Mouse (Mus musculus): Measurements from ENCODE around the gene Vps51. TPM values are rescaled to one million over a fixed set of nuclear protein-coding genes. Genes with fewer than 3 reads are reported as not detected.

The Vps51 gene
- total RNA-seq (2014; rRNA removed): 100.0 and 102 TPM in 2 replicates
- polyA plus RNA-seq (2015; fragmentation: Nextera tagmentation; extraction: Ambion mirVana): 91.2 and 92.2 TPM in 2 replicates

GRCm38 (mm10) chr19:6076564-6077393 lies at the start of gene Vps51:
TSS of gene Vps51 (minus strand) at chr19:6077231.
- peak; percentile 93 for ATAC-seq
- peak within 1 kb of the TSS; percentile 90 for H3K27ac ChIP-seq
- no peaks in the 10 kb centered on the region for H3K9me3 ChIP-seq (ENCODE audit: low read length)
- no peaks in the 10 kb centered on the region for H3K27me3 ChIP-seq (ENCODE audit: insufficient read depth, low read length)
- TF ChIP-seq CTCF (IDR thresholded peaks at IDR 0.05; ENCODE audit: low read depth): no peak
- H3K9ac ChIP-seq (replicated peaks; ENCODE audit: low read length): peak within 1 kb of the TSS; percentile 68
- under 1% methylated on average over 33 of the region's 33 CpGs for WGBS
- DNase-seq (ENCODE audit: low spot score): peak; percentile 94
- peaks cover 30% of the 10 kb centered on the region for H3K36me3 ChIP-seq (ENCODE audit: insufficient read depth, low read length)
- H3K4me1 ChIP-seq (ENCODE audit: insufficient read depth, low read length): peaks cover 7% of the 10 kb centered on the region
- H3K4me2 ChIP-seq (ENCODE audit: low read depth, low read length): peak within 1 kb of the TSS; percentile 98
- peak within 1 kb of the TSS; percentile 81 for H3K4me3 ChIP-seq (ENCODE audit: low read length)

- Histone ChIP-seq H3K9me3 (ENCODE audit: low read length) (no peaks in the 10 kb centered on the region), H3K9ac (replicated peaks; ENCODE audit: low read length) (no peak overlapping the region), H3K27ac (no peak overlapping the region), H3K4me1 (ENCODE audit: insufficient read depth, low read length) (no peaks in the 10 kb centered on the region), H3K27me3 (ENCODE audit: insufficient read depth, low read length) (no peaks in the 10 kb centered on the region), H3K4me2 (ENCODE audit: low read depth, low read length) (no peak overlapping the region), H3K36me3 (ENCODE audit: insufficient read depth, low read length) (no peaks in the 10 kb centered on the region; the same call in none of the 2 replicates), H3K4me3 (ENCODE audit: low read length) (no peak overlapping the region)
- ATAC-seq (no peak), DNase-seq (ENCODE audit: low spot score) (peak; percentile 64)
- peak; percentile 73 for TF ChIP-seq CTCF (IDR thresholded peaks at IDR 0.05; ENCODE audit: low read depth)
- WGBS: 27% methylated on average over 4 of the region's 4 CpGs
Measured at GRCm38 (mm10) chr19:6126289-6126688, 49.3 kb upstream of the Vps51 start.

- Histone ChIP-seq H3K36me3 (ENCODE audit: insufficient read depth, low read length) (peaks cover 8% of the 10 kb centered on the region), H3K4me1 (ENCODE audit: insufficient read depth, low read length) (no peaks in the 10 kb centered on the region), H3K9ac (replicated peaks; ENCODE audit: low read length) (no peak overlapping the region), H3K4me3 (ENCODE audit: low read length) (no peak overlapping the region), H3K9me3 (ENCODE audit: low read length) (no peaks in the 10 kb centered on the region), H3K27ac (no peak overlapping the region), H3K27me3 (ENCODE audit: insufficient read depth, low read length) (no peaks in the 10 kb centered on the region), H3K4me2 (ENCODE audit: low read depth, low read length) (no peak overlapping the region)
- no peak for ATAC-seq
- DNase-seq (ENCODE audit: low spot score): no peak
- TF ChIP-seq CTCF (IDR thresholded peaks at IDR 0.05; ENCODE audit: low read depth): no peak
- WGBS: 80% methylated on average over 2 of the region's 2 CpGs
Measured at GRCm38 (mm10) chr19:6124898-6125297, 47.9 kb upstream of the Vps51 start.

- H3K9me3 ChIP-seq (ENCODE audit: low read length): no peaks in the 10 kb centered on the region
- H3K36me3 ChIP-seq (ENCODE audit: insufficient read depth, low read length): peaks cover 8% of the 10 kb centered on the region
- ATAC-seq (no peak), DNase-seq (ENCODE audit: low spot score) (peak; percentile 62)
- WGBS: 59% methylated on average over 8 of the region's 8 CpGs
- H3K4me3 ChIP-seq (ENCODE audit: low read length): no peak overlapping the region
- no peak for TF ChIP-seq CTCF (IDR thresholded peaks at IDR 0.05; ENCODE audit: low read depth)
- H3K9ac ChIP-seq (replicated peaks; ENCODE audit: low read length): no peak overlapping the region
- no peaks in the 10 kb centered on the region for H3K4me1 ChIP-seq (ENCODE audit: insufficient read depth, low read length)
- no peaks in the 10 kb centered on the region for H3K27me3 ChIP-seq (ENCODE audit: insufficient read depth, low read length)
- H3K27ac ChIP-seq: 0 out of 2 replicates have a peak overlapping the region, but pooled peaks have one; percentile 45
- H3K4me2 ChIP-seq (ENCODE audit: low read depth, low read length): no peak overlapping the region
Measured at GRCm38 (mm10) chr19:6123330-6123729, 46.3 kb upstream of the Vps51 start.

- ATAC-seq: no peak
- peaks cover 8% of the 10 kb centered on the region for H3K36me3 ChIP-seq (ENCODE audit: insufficient read depth, low read length)
- no peaks in the 10 kb centered on the region for H3K9me3 ChIP-seq (ENCODE audit: low read length)
- H3K4me2 ChIP-seq (ENCODE audit: low read depth, low read length): no peak overlapping the region
- H3K4me1 ChIP-seq (ENCODE audit: insufficient read depth, low read length): peaks cover 6% of the 10 kb centered on the region
- no peak overlapping the region for H3K4me3 ChIP-seq (ENCODE audit: low read length)
- DNase-seq (ENCODE audit: low spot score): no peak
- TF ChIP-seq CTCF (IDR thresholded peaks at IDR 0.05; ENCODE audit: low read depth): no peak
- no peak overlapping the region for H3K27ac ChIP-seq
- WGBS: 35% methylated on average over 18 of the region's 19 CpGs
- no peaks in the 10 kb centered on the region for H3K27me3 ChIP-seq (ENCODE audit: insufficient read depth, low read length)
- H3K9ac ChIP-seq (replicated peaks; ENCODE audit: low read length): no peak overlapping the region
Measured at GRCm38 (mm10) chr19:6121761-6122160, 44.7 kb upstream of the Vps51 start.

- Histone ChIP-seq H3K4me2 (ENCODE audit: low read depth, low read length) (peak overlapping the region; percentile 85), H3K9me3 (ENCODE audit: low read length) (no peaks in the 10 kb centered on the region), H3K4me1 (ENCODE audit: insufficient read depth, low read length) (peaks cover 11% of the 10 kb centered on the region), H3K36me3 (ENCODE audit: insufficient read depth, low read length) (peaks cover 28% of the 10 kb centered on the region), H3K27me3 (ENCODE audit: insufficient read depth, low read length) (no peaks in the 10 kb centered on the region), H3K4me3 (ENCODE audit: low read length) (peak overlapping the region; percentile 68), H3K9ac (replicated peaks; ENCODE audit: low read length) (peak overlapping the region; percentile 78), H3K27ac (peak overlapping the region; percentile 97)
- ATAC-seq (peak; percentile 20; the same call in 1 of the 2 replicates), DNase-seq (ENCODE audit: low spot score) (peak; percentile 15)
- under 1% methylated on average over 8 of the region's 8 CpGs for WGBS
- no peak for TF ChIP-seq CTCF (IDR thresholded peaks at IDR 0.05; ENCODE audit: low read depth)
Measured at GRCm38 (mm10) chr19:6118677-6119185, 41.7 kb upstream of the Vps51 start.

All from hindbrain, postnatal 0 days (tissue).